Mouse (Mus musculus): Measurements from ENCODE around the gene Banf2.

Banf2 gene

DNA sequence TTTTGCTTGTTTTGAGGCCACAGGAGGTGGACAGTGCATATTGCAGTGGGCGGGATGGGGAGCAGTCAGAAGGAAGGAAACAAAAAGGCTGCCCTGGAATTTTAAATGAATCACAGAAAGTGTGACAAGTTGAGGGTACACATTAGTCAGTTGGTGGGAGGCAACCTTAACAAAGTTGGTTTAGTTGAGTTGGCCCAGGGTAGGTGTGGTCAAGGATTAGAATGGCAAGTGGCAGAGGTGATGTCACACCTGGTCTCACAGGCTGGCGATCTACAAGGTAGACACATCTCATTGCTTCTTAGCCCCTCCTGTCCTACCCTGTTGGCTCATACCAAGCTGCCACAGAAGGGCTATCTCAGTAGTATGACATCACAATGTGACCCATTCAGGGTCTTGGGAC lies at the start of gene Banf2:
TSS of gene Banf2 (plus strand) at position 396 of the 400 bp plus-strand sequence.
- DNase-seq (ENCODE audit: low read depth): no peak

DNA sequence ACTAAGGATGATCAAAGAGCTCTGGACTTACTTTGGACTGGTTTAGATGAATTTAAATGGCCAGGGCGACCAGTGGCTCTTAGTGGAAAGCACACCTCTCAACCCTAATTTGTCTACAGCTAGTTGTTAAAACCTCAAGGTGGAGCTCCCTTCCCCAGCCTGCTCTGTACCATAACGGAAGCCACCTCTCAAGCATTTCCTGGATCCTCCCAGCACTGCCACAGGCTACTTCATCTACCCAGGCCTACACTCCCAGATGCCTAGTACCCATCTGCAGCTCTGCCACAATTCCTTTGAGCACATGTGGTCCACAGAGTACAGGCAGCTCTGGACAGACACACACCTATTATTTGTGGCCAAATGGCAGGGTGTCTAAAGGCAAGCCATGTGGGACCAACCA lies 49.4 kb upstream of the Banf2 start:
- DNase-seq (ENCODE audit: low read depth): no peak

DNA sequence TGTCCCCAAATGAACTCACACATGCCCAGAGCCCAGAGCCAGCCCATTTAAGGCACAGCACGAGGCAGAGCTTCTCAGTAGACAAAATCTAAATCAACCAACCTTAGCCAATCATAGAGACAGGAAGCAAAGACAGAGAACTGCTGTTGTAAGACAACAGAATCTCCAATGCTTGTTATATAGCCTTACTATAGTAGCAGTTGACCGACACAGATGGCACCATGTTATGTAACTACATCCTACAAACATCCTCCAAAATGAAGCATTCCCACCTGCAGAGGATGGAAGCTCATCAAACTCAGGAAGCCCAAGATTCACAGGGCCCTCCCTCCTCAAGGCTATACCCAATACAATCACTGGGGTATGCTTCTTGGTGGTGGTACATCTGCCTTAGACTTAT lies 45.4 kb upstream of the Banf2 start:
- DNase-seq (ENCODE audit: low read depth): no peak

DNA sequence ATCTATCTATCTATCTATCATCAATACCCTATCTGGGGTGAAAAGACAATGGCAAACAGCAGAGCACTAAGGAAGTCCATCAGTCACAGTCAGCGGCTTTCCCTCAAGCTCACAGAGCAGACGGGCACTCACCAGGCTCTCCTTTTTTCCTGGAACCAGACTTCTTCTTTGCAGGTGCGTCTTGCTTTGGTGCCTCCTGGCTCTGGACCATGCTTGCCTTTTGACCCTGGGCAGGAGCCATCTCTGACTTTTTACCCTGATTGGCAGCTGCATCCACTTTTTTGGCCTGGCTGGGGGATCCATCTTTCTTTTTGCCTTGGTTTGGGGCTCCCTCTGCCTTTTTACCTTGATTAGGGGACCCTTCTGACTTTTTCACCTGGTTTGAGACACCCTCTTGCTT lies 44.8 kb upstream of the Banf2 start:
- DNase-seq (ENCODE audit: low read depth): no peak

DNA sequence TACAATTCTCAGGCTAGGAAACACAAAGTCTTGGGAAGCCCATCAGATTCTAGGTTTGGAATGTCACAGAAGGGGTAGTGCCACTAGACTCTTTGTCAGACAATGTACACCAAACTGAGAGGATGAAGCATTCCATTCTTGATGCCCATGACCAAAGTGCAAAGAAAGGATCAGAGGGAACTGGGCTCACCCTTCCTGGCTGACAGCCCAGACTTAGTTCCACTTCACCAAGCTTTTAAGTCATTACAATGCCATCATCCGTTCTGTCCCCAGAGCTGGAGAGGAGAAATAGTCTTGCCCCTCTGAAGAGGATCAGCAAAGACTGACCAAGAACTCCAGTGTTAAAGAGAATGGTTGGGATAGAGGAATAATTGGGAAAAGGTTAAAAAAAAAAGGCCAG lies 41.9 kb upstream of the Banf2 start:
- no peak for DNase-seq (ENCODE audit: low read depth)

DNA sequence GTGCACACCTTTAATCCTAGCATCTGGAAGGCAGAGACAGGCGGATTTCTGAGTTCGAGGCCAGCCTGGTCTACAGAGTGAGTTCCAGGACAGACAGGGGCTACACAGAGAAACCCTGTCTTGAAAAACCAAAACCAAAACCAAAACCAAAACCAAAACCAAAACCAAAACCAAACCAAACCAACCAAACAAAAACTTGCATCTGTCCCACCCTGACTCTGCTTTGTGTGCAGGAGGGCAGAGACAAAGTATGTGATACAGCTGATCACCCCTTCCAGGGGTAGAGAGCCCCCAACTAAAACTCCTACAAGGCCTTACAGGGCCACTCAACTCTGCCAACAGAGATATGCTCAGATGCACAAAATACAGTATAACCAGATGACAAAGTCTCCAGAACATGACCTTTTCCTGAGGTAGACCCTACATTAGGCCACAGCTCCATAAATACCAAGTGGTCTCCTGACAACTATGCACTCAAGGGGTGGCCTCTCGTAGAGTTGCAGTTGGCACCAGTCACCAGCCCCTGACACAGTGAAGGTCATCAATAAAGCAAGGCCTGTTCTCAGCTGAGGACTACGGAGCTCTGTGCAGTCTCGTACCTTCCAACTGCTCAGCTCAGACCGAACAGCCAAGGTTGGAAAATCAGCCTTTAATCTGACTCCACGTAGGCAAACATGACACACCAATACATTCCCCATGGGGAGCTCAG lies 40.7 kb upstream of the Banf2 start:
- DNase-seq (ENCODE audit: low read depth): no peak

DNA sequence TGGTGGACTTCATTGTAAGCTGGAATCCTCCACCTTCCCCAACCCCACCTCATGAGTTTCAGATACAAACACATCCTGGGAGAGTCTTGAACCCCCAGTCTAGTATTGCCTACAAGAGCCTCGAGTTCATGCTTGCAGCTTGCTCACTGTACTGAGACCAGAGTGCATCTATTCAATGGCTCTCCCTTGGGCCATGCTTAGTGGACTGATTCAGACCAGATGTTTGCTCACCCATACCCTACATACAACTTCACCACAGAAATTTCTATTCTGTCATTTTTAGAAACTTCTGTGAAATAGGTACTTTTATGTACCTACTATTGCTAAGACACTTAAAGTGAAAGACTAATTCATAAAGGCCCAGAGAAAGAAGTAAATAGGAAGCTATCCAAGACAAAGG lies 39.9 kb upstream of the Banf2 start:
- DNase-seq (ENCODE audit: low read depth): no peak

DNA sequence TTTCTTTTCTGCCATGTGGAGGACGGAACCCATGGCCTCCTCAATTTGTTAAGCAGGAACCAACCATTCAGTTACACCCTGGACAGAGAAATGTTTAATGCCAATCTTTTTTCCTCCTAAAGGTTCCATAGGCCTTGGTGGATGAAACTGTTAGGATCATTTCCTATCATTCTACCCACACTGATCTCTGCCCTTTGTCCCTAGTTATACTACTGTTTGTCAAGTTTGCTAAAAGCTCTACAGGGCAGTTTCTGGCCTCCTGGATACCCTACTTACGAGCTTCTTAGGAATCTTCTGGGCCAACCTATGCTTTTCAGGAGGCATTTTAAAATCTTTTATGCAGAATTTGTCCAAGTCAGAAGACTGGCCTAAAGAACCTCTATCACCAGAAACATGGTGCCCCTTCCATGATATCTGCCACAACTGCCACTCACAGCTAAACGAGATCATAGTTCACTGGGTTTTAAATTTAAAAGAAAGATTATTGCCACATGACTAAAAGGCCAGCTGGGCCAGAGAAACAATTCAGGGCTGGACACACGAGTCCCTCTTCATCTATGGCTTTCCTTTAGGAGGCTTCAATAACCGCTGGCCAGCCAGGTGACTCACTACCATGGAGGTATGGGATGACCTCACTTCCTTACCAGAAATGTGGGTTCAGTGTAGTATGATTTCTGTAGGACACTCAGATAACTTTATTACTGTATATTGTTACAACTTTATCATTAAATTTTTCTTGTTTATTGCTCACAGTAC lies 30.5 kb upstream of the Banf2 start:
- no peak for DNase-seq (ENCODE audit: low read depth)

DNA sequence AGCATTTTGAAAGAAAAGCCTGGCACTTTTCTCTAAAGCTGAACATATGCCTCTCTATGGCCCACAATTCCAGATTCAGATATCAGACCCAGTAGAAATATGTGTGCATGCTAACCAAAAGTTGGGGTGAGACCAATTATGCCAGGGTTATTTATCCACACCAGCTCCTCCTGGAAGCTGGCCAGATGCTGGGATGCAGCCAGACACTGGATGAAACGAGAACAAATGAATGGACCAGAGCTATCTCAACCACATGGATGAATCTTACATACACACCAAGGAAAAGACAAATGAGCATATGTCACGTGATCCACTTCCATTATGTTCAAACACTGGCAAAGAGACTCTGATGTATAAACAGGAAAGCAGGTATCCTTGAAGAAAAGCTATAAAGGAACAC lies 29.3 kb upstream of the Banf2 start:
- no peak for DNase-seq (ENCODE audit: low read depth)

DNA sequence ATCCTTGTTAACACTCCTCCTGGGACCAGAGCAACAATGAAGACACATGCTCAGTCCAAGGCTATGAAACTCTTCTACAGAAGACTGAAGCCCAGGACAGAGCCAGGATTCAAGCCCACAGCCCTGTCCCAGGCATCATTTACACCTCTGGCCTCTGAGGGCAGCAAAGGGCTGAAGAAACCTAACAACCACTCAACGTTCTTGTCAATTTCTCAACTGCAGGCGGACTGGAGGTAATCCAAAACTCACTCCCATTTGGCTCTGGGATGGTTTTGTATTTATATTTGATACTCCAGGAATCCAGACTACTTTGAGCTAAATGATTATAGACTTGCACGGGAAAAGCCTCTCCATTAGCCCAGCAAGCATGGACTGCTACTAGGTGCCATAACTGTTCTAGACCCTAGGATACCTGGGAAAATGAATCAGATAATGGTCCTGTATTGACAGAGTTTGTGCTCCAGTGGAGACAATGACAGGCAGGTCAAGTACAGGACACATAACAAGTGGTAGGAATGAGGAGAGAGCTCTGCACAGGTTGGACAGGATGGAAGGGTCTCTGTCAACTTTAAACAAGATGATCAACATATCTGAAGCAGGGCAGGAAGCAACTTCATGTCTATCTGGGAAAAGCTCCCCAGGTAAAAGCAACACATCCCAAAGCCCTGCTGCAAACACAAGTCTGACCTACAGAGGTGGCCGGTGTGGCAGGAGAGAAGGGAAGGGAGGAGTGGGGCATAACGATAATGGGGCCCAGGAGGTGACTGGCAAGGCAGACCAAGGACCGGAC lies 27.5 kb upstream of the Banf2 start:
- peak; percentile 44 for DNase-seq (ENCODE audit: low read depth)

DNA sequence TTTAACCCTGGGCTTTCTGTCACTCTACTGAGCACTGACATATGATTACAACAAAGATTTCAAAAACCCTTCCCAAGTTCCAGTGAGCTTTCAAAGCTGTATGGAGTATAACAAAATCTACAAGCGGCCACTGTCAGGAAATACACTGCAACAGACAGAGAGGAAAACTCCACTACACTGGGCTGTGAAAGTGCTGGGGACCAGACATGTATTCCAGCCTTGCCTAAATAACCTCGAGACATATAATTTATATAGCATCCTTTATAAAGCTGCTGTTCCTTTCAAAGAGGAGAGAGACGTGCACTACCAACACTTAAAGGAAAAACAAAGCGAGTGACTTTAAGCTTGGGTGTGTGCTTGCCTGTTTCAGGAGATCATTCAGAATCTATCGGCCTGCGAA lies 26.2 kb upstream of the Banf2 start:
- no peak for DNase-seq (ENCODE audit: low read depth)

DNA sequence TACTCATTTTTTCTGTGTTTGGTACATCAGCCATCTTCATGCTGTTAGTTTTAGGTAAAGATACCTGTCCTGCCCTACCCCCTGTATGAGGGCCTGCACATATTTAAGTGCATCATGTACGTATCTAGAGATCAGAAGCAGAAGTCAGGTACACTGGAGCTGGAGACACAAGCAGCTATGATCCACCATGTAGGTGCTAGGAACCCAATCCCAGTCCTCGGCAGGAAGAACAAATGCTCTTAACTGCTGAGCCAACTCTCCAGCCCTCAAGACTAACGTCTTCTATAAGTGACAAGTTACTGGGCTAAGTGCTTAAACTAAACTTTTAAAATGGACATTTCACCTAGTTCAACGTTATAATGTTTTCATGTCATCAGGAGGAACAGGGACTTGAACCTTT lies 25.6 kb upstream of the Banf2 start:
- DNase-seq (ENCODE audit: low read depth): no peak

DNA sequence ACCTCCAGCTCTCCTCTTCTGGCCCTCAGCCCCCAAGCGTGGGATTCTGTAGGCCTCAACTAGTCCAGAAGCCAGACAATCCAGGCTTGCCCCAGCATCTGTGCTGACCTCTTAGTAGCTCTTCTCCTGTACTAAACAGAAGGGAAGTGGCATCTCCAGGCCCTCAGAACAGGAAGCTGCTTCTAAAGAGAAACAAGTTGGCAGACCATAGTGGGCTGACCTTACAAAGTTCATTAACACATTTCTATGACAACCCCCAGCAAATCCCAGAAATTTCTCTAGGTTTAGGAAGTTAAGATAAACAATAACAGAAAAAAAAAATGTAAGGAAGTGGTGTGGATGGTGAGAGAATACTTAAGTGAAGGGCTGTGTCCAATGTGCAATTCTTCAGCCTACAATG lies 23.8 kb upstream of the Banf2 start:
- no peak for DNase-seq (ENCODE audit: low read depth)

DNA sequence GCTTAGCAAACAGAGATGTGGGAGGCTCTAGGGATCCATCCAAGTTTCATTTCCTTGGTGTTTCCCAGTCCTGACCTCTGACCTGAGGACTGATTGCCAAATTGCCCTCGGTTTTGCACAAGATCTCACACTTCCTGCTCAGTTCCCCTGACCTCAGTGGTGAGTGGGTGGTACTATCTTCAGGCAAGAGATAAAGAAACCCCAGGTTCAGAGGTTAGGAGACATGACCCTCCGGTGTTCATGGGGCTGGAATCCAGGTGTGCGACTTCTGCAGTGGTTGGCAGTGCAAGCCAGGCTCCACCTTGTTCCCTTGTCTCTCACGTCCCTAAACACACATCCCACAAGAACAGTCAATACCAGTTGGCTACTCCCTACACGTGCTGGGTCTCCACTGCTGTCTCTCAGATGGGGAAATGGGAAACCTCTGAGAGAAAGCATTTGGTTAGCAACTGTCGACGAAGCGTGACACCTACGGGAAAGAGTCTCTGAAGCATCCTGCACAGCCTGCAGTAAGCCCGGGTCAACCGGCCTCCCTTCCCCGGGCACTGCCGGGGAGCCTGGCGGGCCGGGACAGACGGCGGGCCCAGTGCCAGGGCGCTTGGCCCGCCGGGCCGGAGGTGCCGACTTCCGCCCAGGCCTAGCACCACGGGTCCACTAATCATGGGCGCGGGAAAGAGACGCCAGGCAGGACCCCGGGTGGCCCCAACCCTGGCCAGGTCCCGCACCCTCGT lies 23.1 kb upstream of the Banf2 start:
- no peak for DNase-seq (ENCODE audit: low read depth)

DNA sequence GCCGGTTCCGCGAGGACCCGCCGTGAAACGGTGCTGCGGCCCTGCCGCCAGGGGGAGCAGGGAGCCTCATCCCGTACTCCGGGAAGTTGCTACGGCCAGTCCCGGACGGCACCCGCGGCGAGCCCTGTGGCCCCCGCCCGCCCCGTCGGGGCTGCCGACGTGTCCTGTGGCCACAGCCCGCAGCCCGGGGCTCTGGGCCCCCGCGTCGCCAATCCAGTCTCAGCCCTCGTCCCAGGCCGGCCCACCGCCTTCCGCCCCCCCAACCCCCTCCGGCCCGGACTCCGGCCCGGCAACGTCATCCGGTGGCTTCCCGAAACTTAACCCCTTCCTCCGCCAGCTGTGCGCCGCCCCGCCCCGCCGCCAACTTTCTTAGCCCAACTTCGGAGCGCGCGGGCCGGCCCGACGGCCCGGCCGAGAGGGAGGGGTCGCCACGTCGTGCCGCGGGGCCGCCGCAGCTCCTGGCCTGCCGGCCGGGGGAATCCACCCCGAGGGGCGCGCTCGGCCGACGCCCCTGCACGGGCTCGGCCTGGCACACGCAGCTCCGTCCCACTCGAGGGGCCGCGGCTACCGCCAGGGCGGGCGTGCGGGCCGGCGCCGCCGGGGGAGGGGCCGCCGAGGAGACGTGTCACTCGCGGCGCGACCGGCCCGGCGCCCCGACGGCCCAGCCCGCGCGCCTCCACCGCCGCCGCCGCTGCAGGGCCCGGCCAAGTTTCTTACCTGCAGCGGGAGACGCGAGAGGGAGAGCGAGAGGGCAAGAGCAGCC lies 22.4 kb upstream of the Banf2 start:
- no peak for DNase-seq (ENCODE audit: low read depth)

DNA sequence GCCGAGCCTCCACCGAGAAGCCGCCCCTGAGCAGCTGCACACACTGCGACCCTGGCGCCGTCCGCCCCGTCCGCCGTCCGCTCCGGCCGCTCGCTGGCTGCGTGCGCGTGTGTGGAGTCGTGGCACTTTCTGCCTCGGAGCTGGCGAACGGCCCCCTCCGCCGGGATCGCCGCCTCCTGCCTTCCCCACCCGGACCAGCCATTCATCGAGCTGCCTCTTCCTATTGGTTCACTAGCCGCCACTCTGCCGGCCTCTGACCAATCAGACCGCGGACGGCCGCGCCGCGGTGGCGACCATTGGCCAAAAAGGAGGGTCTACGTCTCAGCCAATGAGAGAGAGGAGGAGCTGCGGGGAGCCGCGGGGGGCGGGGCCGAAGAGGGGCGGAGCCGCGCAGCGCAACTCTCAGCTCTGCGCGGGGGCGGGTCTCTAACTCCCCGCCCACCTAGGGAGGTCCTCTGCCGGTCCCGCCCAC lies 21.7 kb upstream of the Banf2 start, which contains the start of gene Rrbp1:
TSS of gene Rrbp1 (minus strand) at position 184 of the 472 bp plus-strand sequence.
- DNase-seq (ENCODE audit: low read depth): peak; percentile 94

DNA sequence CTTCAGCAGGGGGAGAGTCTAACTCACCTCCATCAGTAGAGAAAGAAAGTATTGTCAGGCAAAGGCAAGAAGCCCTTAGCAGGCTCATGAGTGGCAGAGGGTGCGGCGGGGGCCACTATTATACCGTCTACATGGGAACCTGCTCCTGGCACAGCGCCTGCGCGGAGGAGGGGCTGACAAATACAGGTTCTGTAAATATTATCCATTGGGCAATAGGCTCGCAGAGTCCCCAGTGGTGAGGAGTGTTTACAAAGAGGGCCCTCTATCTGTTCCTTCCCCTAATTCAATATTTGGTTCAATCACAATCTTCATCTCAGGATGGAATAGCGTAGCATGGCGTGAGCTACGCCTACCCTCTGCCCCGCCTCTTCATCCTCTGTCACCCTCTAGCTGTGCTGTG lies 18.8 kb upstream of the Banf2 start:
- DNase-seq (ENCODE audit: low read depth): no peak

DNA sequence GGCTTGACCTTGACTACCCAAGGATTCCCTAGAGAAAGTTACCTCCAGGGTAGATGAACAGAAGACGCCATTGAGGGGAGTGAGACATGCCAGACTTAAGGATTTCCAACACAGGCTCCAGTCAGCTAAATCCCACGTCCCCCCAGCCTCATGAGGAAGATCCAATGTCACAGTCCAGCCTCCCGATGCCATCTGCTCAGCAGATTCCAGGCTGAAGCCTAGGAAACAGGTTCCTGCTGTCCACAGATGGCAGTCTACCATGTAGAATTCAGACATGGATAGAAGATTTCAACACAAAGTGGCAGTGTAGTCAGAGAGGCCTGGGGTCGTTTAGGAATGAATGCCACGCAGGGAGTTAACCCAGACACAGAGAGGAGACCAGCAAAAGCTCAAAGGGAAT lies 18.4 kb upstream of the Banf2 start:
- DNase-seq (ENCODE audit: low read depth): no peak

DNA sequence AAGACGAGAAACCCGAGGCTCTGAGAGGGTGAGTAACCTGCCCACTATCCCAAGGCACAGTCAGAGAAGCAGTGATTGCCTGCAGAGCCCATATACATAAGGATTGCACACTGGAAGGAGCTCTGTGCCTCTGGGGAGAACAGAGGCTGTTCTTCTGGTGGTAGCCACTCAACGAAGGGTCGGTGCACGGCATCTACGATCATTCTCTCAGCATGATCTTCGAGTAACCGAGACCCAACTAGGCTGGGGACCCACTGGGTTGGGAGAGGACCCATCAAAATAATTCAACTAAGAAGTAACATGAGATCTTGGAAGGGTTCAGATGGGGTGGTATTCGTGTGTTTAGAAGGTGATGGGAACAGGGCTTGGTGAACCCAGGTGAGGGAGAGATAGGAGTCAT lies 17.0 kb upstream of the Banf2 start:
- DNase-seq (ENCODE audit: low read depth): no peak

DNA sequence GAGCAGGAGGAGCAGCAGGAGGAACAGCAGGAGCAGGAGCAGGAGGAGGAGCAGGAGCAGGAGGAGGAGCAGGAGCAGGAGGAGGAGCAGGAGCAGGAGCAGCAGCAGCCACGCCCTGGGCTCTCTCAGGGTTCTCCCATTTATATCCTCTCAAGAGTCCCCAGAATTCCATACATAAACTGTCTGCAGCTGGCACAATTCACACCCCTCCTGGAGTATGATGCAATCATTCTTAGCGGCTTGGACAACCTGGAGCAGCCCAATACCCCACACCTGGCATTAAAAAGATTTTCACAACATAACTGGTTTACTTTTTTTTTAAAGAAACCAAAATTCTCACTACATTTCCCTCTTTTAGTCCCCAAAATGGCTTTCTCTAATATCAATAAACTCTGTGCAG lies 12.9 kb upstream of the Banf2 start:
- DNase-seq (ENCODE audit: low read depth): no peak

DNA sequence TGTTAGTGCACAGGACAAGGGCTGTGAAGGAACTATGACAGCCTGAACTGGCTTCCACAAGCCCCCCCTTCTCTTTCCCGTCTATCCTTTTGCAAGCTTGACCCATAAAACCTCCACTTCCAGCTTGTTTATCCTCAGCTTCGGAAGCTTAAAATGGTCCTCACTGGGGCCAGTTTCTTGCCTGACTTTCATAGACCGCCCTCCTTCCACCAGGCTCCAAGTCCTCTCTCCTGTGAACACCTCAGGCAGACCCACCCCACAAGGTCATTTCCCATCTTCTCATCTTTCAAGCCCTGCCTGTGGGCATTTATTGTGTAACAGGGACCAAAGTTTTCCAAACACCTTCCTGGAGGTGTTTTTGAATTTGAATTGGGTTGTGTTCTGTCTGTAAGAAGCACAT lies 10.4 kb upstream of the Banf2 start:
- DNase-seq (ENCODE audit: low read depth): no peak
